Mouse (Mus musculus) gastrocnemius, postnatal 10 days (tissue): ENCODE results near the gene Ppp1ca. TPM values are rescaled to one million over a fixed set of nuclear protein-coding genes. Genes with fewer than 3 reads are reported as not detected.
A peak's percentile ranks its signal among the peaks of the same experiment; 100 is the strongest.

ENCODE experiments used
- DNase-seq: peaks from one replicate; pipeline ENCODE4 v3.0.0; 2021; ENCODE audit warnings: mixed read lengths
- total RNA-seq, 2 experiments: library from RNA; stranded (reverse); gene quantifications; 2 replicates each; pipeline ENCODE4 v1.2.3; 2021

Ppp1ca gene
- total RNA-seq, 2 experiments from 2014 or later, result 339 to 348 TPM

- DNase-seq, result no peak
Observed at GRCm38 (mm10) chr19:4154437-4155222, 37.2 kb upstream of the Ppp1ca start.

DNA sequence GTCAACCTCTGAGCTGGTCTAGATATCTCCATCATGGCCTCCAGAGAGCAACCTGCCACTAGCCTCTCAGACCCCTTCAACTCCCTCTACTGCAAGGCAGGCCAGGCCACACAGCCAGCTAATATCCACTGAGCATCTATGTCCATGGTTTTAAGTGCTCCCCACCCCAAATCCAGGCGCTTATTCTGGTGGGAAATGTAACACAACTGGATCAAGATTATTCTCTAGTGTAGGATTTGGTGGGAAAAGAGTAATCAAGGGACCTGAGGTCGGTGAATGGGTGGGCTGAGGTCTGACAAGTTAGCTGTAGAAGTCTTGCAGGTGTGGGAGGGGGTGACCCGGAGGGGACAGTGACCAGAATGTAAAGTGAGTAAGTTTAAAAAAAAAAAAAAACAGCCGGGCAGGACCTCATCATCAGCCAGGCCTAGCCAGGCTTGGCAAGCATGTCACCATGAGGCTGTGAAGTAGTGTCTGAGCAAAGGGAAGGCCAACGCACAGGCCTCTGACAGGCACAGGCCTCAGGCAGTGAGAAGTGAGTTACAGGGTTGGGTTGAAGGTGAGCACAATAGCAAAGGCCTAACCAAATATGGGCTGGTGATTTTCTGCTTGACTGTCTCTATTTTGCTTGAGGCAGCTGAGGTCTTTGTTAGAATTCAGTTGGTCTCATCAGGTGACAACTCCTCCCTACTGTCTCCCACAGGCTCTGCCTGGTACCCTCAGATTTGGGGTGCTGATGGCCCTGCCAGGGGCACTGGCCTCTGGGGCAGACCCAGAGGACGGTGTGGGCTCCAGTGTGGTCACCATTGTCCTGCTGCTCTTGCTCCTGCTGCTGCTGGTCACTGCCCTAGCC, 36.4 kb upstream of the Ppp1ca start:
- DNase-seq, result no peak

- no peak for DNase-seq
Observed at GRCm38 (mm10) chr19:4156073-4156579, 35.7 kb upstream of the Ppp1ca start.

DNA sequence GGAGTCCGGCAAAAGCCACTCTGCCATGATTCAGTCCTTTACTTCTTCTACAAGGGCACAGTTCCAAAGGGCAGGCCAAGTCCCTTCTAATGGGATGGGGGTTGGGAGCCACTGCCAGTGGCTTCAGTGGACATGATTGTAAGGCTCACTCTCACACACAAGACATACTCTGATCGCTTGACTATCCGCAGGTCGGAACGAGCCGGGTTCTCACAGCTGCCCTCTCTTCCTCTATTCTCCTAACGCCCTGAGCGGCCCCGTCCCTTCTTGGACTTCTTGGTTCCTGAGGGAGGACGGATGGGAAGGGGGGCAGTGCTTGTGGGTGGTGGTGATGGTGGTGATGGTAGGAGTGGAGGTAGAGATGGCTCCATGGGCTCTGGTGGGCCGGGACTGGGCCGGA, 35.1 kb upstream of the Ppp1ca start:
- DNase-seq, result no peak

- DNase-seq, result no peak
Observed at GRCm38 (mm10) chr19:4159049-4159448, 32.8 kb upstream of the Ppp1ca start.

- DNase-seq, result peak; percentile 97
Observed at GRCm38 (mm10) chr19:4162646-4163542, 29.0 kb upstream of the Ppp1ca start, which contains the start of gene Rps6kb2. Gene Rps6kb2, minus strand, starts transcription at chr19:4163354.

DNA sequence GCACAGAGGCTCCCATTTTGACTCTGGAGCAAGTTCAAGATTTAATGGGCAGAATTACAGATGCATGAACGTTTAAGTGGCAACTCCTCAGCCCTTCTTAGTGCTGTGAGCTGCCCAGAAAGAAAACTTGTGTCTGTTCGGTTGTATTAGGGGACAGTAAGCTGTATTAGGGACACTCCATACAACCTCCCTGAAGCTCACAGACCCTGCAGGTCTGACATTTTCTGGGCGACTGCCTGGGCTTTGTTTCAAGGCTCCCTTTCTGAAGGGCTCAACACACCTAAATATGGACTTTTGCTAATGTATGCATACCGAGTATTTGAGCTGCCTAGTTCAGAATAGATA, 28.4 kb upstream of the Ppp1ca start:
- no peak for DNase-seq

DNA sequence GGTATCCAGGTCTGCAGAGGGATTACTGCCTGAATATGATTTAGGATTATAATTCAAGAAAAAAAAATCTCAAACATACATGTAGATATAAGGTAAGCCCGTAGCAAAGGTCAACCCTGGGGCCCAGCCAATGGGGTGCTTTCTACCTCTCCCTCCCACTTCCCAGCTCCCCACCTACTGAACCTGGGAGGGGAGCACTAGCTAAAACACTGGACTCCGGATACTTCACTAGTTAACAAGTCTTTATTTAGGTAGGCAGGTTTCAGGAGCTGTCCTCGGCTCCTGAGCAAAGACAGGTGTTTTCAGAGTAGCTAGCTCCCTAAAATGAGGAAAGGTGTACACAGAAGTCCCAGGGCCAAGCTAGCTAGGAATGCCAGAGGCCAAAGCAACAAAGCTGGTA, 27.8 kb upstream of the Ppp1ca start:
- DNase-seq, result no peak

- DNase-seq, result no peak
Observed at GRCm38 (mm10) chr19:4164721-4165120, 27.1 kb upstream of the Ppp1ca start.

- DNase-seq, result no peak
Observed at GRCm38 (mm10) chr19:4166678-4167476, 25.0 kb upstream of the Ppp1ca start.

GRCm38 (mm10) chr19:4169378-4169784, 22.5 kb upstream of the Ppp1ca start:
- peak; percentile 99 for DNase-seq

DNA sequence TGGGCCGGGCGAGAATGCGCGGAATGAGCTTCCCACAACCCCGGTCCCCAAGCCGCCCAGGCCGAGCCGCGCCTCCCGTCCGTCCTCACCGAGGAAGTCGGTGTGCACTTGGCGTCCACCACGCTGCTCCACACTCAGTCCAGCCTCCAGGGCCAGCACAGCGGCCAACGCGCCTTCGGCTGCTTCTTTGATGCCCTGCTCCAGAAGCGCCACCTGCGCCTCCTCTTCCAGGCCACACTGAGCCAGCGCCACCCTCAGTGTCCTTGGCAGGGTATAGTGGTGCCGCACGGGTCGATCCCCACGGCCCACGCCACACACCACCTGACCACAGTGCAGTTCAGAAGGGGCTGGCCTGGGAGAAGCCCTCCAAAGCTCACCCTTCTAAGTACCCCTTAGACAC, 22.1 kb upstream of the Ppp1ca start:
- DNase-seq, result no peak

DNA sequence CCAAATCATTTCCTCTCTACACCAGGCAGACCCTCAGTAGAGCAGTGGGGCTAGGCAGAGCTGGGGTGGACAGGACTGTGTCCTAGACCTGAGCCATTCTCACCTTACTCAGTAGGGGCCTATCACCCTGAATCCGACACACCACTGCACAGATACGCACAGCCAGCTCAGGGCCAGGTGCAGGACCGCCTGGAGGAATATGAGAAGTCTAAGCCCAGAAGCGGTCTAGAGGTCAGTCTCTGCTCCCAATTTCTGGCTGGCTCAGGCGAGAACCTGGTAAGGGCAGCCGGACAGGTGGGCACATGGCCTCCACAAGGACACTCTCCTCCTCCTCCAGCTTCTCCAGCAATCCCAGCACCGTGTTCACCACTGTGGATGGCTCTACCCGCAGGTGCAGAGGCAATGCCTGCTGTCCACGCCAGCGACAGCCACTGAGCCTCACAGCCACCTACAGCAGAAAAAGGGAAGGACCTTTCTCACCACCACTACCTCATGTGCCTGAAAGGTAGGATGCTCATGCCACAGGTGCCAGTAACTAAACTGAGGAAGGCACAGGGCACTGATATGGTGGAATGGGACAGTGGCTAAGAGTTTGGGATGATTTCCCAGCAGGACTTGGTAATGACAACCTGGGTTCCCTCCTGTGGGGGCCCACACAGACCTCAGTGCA, 21.0 kb upstream of the Ppp1ca start:
- DNase-seq, result no peak

DNA sequence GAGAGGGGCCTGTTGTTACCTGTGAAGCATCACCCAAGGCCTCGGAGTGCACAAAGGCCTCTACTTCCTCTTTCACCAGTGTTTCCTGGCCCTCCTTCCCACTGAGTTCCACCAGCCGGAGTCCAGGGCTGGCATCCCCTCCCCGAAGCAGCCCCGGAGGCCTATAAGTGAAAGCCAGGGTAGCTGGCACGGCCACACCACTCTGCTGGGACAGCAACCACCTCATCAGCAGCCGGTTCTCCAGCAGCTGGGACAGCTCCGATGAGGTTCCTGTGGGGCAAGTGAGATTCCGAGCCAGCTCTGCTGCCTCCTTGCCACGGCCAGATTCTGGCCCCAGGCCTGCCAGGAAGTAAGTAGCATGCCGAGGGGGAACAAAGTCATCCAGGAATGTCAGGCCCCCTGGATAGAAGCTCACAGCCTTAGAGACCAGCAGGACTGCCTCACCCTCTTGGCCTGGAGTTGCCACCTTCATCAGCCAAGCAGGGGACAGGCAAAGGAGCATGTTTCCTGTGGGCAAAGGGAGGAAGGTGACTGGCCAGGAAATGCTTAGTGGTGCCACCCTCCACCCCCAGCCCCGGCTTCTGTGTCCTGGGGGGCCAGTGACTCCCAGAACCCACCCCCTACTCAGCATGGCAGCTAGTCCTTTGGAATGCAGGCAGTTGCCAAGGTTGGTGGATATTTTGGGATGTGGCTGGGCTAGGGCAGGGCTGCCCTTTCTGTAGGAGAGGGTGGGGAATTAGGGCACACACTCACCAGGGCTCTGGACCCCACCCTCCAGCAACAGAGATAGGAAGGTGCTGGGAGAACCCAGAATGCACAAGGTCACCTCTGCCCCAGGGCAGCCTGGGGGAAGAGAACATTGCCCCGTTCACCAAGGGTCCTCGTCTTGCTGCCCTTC, 20.2 kb upstream of the Ppp1ca start:
- peak; percentile 63 for DNase-seq

DNA sequence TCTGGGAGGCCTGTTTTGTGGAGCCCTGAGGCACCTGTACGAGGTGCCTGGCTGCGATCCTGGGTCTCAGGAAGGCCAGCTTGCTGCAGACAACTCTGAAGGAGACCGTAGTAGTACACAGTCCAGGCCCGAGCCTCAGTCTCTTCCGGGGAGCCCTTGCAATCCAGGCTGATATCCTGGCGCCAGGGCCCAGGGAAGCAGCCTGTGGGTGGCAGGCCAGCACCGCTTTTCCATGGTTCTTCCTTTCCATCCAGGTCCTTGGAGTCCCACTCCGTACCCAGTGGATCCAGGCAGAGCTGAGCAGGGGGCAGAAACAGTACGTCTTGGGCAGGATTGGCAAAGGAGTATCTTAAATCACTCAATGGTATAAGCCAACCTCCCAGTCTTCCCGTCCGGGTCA, 18.9 kb upstream of the Ppp1ca start:
- no peak for DNase-seq

GRCm38 (mm10) chr19:4175368-4175947, 16.4 kb upstream of the Ppp1ca start, which contains the start of gene Carns1:
Gene Carns1, minus strand, starts transcription at chr19:4175479.
- peak; percentile 50 for DNase-seq

GRCm38 (mm10) chr19:4180411-4180810, 11.5 kb upstream of the Ppp1ca start:
- DNase-seq, result no peak

- no peak for DNase-seq
Observed at GRCm38 (mm10) chr19:4181892-4182291, 10.0 kb upstream of the Ppp1ca start.

DNA sequence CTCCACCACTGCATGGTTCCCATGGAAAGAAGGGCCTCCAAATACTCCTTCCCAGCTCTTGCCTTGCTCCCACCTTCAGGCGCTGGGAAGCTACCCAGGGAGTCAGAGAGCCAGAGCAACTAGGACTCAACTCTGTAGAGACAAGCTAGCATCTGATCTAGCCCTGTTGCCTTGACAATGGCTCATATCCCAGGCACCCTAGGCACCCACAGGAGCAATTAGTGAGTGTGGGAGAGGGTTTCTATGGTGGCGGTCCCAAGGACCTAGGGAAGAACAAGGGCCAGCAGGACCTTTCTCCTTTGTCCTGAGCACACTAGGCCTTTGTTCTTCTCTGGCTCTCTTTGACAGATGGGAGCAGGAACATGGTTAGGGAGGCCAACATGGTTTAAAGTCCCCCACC, 8.2 kb upstream of the Ppp1ca start:
- no peak for DNase-seq
